Mouse (Mus musculus) left cerebral cortex, postnatal 25 days (tissue): ENCODE results near the gene Tysnd1. TPM values are rescaled to one million over a fixed set of nuclear protein-coding genes. Genes with fewer than 3 reads are reported as not detected.

ENCODE experiments used
- DNase-seq, 2 experiments: peaks; one replicate each; pipeline ENCODE4 v3.0.0; 2022; ENCODE audit warnings: low spot score in 2 of 2, mixed read lengths in 1 of 2
- intact Hi-C: fragments of 180-260 bp; cut with DNase I; formaldehyde crosslinking; loops from one replicate; pipeline ENCODE4 v1.15.1; 2025
- total RNA-seq, 2 experiments: library from RNA; stranded (reverse); gene quantifications; 2 replicates each; pipeline ENCODE4 v1.2.3; 2021

Gene Tysnd1
- total RNA-seq, 2 experiments from 2014 or later = 21.7 to 24.3 TPM

GRCm38 (mm10) chr10:61679545-61679944 lies 15.8 kb upstream of the Tysnd1 start:
- DNase-seq = no peak
- intact Hi-C loops = no loop called here

DNA sequence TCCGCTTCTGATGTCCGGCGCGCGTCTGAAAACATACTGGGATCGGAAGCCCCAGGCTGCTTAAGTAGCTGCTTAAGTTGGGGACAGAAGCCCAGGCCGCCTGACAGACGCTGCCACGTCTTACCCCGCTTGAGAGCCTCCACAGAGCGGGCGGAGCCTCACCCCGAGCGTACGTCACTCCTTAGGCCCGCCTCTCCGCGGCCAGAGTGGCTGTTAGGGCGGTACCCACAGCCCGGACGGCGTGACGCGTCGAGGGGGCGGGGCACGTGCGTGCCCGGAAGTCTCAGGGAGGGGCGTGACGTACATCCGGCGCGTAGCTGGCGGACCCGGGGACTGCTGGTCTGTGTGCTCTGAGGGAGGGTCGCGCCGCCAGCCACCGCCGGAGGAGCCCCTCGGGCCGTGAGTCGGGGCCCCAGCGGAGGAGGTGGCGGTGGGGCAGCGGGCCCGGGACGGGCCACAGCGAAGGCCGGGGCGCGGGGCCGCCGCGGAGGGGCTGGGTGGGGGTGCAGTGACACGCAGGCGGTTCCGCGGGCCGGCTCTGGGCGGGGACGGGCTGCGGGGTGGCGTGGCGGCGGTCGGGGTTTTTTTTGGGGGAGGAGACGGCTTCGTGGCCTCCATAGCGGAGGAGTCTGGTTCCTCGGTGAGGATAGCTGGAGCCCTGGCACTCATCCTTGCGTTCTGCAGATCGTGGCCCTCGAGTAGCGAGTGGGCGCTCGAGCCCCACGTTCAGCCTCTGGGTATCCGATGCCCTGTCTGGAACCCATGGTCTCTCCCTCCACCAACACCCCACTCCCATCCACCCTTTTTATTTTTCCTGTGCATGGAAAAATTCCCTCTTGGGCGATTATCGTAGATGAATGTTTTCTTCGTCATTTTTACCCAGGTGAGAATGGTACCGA lies 15.1 kb upstream of the Tysnd1 start, which contains the start of gene Sar1a:
TSS of gene Sar1a (plus strand) at position 285 of the 899 bp plus-strand sequence.
- DNase-seq = peak; percentile 98 to 99
- intact Hi-C loops = loop anchor here (1.0 kb wide), 1 partner anchor 15 kb away; the partner anchor contains the start of gene Tysnd1

- intact Hi-C loops = no loop called here
Measured at GRCm38 (mm10) chr10:61689405-61689804, 5.9 kb upstream of the Tysnd1 start.

GRCm38 (mm10) chr10:61693563-61693962 lies 1.8 kb upstream of the Tysnd1 start:
- intact Hi-C loops = no loop called here

More at GRCm38 (mm10) chr10:61689405-61689804, 5.9 kb upstream of the Tysnd1 start:
- DNase-seq = no peak

DNA sequence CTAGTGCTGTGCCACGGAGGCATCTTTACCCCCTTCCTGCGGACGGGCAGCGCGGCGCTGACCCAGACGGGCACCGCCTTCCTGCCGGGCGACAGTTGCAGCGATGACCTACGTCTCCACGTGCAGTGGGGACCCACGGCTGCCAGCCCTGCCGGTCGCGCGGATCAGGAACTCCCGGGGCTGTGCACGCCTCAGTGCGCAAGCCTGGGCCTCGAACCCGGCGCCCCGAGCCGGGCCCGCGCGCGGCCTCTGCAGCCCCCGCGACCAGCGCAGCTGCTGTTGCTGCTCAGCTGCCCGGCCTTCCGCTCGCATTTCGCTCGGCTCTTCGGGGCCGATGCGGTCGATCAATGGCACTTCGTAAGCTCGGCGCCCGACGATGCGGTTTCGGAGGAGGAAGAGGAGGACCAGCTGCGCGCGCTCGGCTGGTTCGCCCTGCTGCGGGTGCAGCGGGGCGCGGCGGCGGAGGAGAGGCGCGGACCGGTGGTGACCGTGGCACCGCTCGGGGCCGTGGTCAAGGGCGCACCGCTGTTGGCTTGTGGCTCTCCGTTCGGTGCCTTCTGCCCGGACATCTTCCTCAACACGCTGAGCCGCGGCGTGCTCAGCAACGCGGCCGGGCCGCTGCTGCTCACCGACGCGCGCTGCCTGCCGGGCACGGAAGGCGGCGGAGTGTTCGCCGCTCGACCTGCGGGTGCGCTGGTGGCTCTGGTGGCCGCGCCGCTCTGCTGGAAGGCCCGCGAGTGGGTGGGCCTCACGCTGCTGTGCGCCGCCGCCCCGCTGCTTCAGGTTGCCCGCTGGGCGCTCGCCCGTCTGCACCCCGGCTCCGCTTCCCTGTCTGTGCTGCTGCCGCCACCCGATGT lies 617 bp downstream of the Tysnd1 start:
- peak in 1 of 2 experiments; percentile 9 for DNase-seq
- intact Hi-C loops = loop anchor here (1.0 kb wide), 1 partner anchor 16 kb away; the partner anchor contains the start of gene Sar1a

More at GRCm38 (mm10) chr10:61693563-61693962, 1.8 kb upstream of the Tysnd1 start:
- no peak for DNase-seq

- intact Hi-C loops = no loop called here
- DNase-seq = no peak
Measured at GRCm38 (mm10) chr10:61696560-61696823, 1.2 kb downstream of the Tysnd1 start.

- intact Hi-C loops = no loop called here
- DNase-seq = no peak
Measured at GRCm38 (mm10) chr10:61697028-61697427, 1.7 kb downstream of the Tysnd1 start.

GRCm38 (mm10) chr10:61704663-61705062 lies 9.3 kb downstream of the Tysnd1 start:
- intact Hi-C loops = no loop called here
- DNase-seq = no peak

GRCm38 (mm10) chr10:61706412-61707375 lies 11.4 kb downstream of the Tysnd1 start:
- no peak for DNase-seq
- intact Hi-C loops = no loop called here

GRCm38 (mm10) chr10:61713601-61714000 lies 18.3 kb downstream of the Tysnd1 start:
- intact Hi-C loops = no loop called here
- no peak for DNase-seq

GRCm38 (mm10) chr10:61714146-61714545 lies 18.8 kb downstream of the Tysnd1 start:
- intact Hi-C loops = no loop called here
- DNase-seq = no peak

GRCm38 (mm10) chr10:61714771-61715461 lies 19.6 kb downstream of the Tysnd1 start, which contains the start of gene Aifm2:
TSS of gene Aifm2 (plus strand) at chr10:61715263.
- DNase-seq = no peak
- intact Hi-C loops = no loop called here

GRCm38 (mm10) chr10:61715462-61715837 lies 20.1 kb downstream of the Tysnd1 start:
- no peak for DNase-seq
- intact Hi-C loops = no loop called here

GRCm38 (mm10) chr10:61715996-61716864 lies 20.9 kb downstream of the Tysnd1 start:
- intact Hi-C loops = no loop called here
- no peak for DNase-seq

DNA sequence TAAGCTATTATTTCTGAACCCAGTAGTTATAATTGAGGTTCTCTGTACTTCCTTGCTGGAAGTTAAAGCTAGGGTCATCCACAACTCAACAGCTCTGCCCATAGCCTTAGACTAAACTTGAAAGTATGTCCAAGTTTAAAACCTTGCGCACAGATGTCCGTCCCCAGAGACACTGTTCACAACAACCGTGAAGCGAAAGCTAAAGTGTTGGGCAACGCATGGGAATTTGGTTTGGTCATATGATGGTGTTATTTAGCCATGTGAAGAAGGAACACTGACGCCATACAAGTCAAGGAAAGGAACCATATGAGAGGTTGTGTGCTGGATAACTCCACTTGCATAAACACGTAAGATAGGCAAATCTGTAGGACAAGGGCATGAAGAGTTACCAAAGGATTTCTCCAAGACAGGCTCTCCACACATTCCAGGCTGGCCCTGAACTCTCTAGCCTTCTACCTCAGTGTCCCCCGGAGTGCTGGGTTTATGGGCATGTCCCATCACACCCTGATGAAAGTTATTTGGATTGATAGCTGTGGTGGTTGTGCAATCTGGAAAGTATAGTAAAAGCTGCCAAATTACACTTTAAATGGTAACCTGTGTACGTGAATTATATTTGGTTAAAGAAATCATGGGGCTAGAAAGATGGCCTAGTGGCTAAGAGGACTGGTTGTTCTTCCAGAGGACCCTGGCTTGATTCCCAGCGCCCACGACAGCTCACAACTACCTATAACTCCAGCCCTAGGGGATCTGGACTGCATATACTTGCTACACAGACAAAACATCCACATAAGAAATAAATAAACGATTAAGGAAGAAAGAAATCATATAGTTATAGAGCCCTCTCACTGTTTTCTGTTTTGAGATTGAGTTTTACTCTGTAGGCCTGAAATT lies 22.3 kb downstream of the Tysnd1 start:
- no peak for DNase-seq
- intact Hi-C loops = no loop called here

DNA sequence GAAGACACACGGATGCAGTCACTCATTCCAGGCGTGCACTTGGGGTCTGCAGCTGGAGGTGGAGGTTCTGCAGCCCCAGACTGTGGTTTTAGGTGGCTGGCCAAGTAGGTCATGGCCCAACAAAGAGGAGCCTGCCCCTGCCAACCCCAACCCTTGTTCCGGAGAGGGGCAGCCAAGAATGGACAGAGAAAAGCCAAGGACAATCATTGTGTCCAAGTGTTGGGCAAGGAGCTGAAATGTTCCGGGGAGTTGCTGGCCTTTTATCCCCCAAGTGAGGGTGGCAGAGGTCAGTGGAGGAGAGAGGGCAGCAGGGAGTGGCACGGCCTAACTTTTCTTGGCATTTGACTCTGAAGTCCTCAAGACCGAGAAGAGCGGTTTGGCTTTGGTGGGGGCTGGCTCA lies 25.0 kb downstream of the Tysnd1 start:
- intact Hi-C loops = no loop called here
- DNase-seq = no peak

DNA sequence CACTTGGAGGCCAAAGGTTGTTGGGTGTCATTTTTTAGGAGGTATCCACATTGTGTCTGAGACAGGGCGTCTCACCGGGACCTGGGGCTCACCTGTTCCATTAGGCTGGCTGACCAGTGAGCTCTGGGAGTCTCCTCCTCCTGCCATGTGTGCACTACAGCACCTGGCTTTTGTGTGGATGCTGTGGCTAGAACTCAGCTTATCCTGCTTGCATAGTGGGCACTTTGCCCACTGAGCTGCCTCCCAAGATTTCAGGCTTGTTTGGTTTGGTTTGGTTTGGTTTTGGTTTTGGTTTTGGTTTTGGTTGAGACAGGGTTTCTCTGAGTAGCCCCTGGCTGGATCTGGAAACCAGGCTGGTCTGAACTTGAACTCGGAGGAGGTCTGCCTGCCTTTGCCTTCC lies 26.9 kb downstream of the Tysnd1 start:
- intact Hi-C loops = no loop called here
- DNase-seq = no peak
